Mouse (Mus musculus): Measurements from ENCODE around the gene Tmprss13. TPM values are rescaled to one million over a fixed set of nuclear protein-coding genes. Genes with fewer than 3 reads are reported as not detected.

The Tmprss13 gene
- polyA plus RNA-seq, 1 experiment = not detected

- peaks cover 6% of the 10 kb centered on the region for H3K27me3 ChIP-seq (ENCODE audit: control insufficient read depth, insufficient read depth, insufficient read length)
- no peaks in the 10 kb centered on the region for H3K79me2 ChIP-seq (ENCODE audit: control insufficient read depth, insufficient read depth)
- no peak overlapping the region for H3ac ChIP-seq (ENCODE audit: control insufficient read depth, insufficient read length, low read depth)
- no peak for TF ChIP-seq CTCF (IDR thresholded peaks at IDR 0.05; ENCODE audit: control insufficient read depth, insufficient read depth, insufficient read length)
- TF ChIP-seq MYOG (IDR thresholded peaks at IDR 0.05; ENCODE audit: control insufficient read depth, extremely low read depth, insufficient read length) = no peak
- no peak for TF ChIP-seq USF1 (IDR thresholded peaks at IDR 0.05; ENCODE audit: low read depth)
- no peak for TF ChIP-seq FOSL1 (IDR thresholded peaks at IDR 0.05; ENCODE audit: insufficient read depth, low read length, poor library complexity, severe bottlenecking)
- TF ChIP-seq MAX (IDR thresholded peaks at IDR 0.05) = no peak
- TF ChIP-seq MYOD1 (IDR thresholded peaks at IDR 0.05; ENCODE audit: control insufficient read depth, insufficient read length, low read depth) = no peak
- H3K4me3 ChIP-seq (ENCODE audit: insufficient read depth, poor library complexity, severe bottlenecking) = no peak overlapping the region
- H3K79me3 ChIP-seq (ENCODE audit: low read depth) = no peaks in the 10 kb centered on the region
- no peaks in the 10 kb centered on the region for H3K36me3 ChIP-seq (ENCODE audit: control insufficient read depth, insufficient read depth)
Measured at GRCm38 (mm10) chr9:45321465-45321864, 2.6 kb downstream of the Tmprss13 start.

GRCm38 (mm10) chr9:45321946-45322430, 3.1 kb downstream of the Tmprss13 start:
- H3K4me3 ChIP-seq (ENCODE audit: insufficient read depth, poor library complexity, severe bottlenecking) = no peak overlapping the region
- TF ChIP-seq USF1 (IDR thresholded peaks at IDR 0.05; ENCODE audit: low read depth) = no peak
- no peak for TF ChIP-seq CTCF (IDR thresholded peaks at IDR 0.05; ENCODE audit: control insufficient read depth, insufficient read depth, insufficient read length)
- no peak for TF ChIP-seq MAX (IDR thresholded peaks at IDR 0.05)
- TF ChIP-seq CEBPB (IDR thresholded peaks at IDR 0.05; ENCODE audit: low read depth) = no peak
- no peak for TF ChIP-seq MYOD1 (IDR thresholded peaks at IDR 0.05; ENCODE audit: control insufficient read depth, insufficient read length, low read depth)
- no peak for TF ChIP-seq MYOG (IDR thresholded peaks at IDR 0.05; ENCODE audit: control insufficient read depth, extremely low read depth, insufficient read length)
- TF ChIP-seq FOSL1 (IDR thresholded peaks at IDR 0.05; ENCODE audit: insufficient read depth, low read length, poor library complexity, severe bottlenecking) = no peak
- no peaks in the 10 kb centered on the region for H3K79me3 ChIP-seq (ENCODE audit: low read depth)
- H3K36me3 ChIP-seq (ENCODE audit: control insufficient read depth, insufficient read depth) = no peaks in the 10 kb centered on the region
- H3K79me2 ChIP-seq (ENCODE audit: control insufficient read depth, insufficient read depth) = no peaks in the 10 kb centered on the region
- no peak overlapping the region for H3ac ChIP-seq (ENCODE audit: control insufficient read depth, insufficient read length, low read depth)
- peaks cover 6% of the 10 kb centered on the region for H3K27me3 ChIP-seq (ENCODE audit: control insufficient read depth, insufficient read depth, insufficient read length)

- H3K4me3 ChIP-seq (ENCODE audit: insufficient read depth, poor library complexity, severe bottlenecking) = no peak overlapping the region
Measured at GRCm38 (mm10) chr9:45326390-45326789, 7.5 kb downstream of the Tmprss13 start.

GRCm38 (mm10) chr9:45328263-45328662, 9.4 kb downstream of the Tmprss13 start:
- Histone ChIP-seq H3K4me3 (ENCODE audit: insufficient read depth, poor library complexity, severe bottlenecking) (no peak overlapping the region), H3ac (ENCODE audit: control insufficient read depth, insufficient read length, low read depth) (no peak overlapping the region), H3K79me3 (ENCODE audit: low read depth) (no peaks in the 10 kb centered on the region), H3K79me2 (ENCODE audit: control insufficient read depth, insufficient read depth) (no peaks in the 10 kb centered on the region), H3K36me3 (ENCODE audit: control insufficient read depth, insufficient read depth) (no peaks in the 10 kb centered on the region), H3K27me3 (ENCODE audit: control insufficient read depth, insufficient read depth, insufficient read length) (peaks cover 7% of the 10 kb centered on the region)
- TF ChIP-seq FOSL1 (IDR thresholded peaks at IDR 0.05; ENCODE audit: insufficient read depth, low read length, poor library complexity, severe bottlenecking) (no peak), MYOD1 (IDR thresholded peaks at IDR 0.05; ENCODE audit: control insufficient read depth, insufficient read length, low read depth) (no peak), CTCF (IDR thresholded peaks at IDR 0.05; ENCODE audit: control insufficient read depth, insufficient read depth, insufficient read length) (no peak), USF1 (IDR thresholded peaks at IDR 0.05; ENCODE audit: low read depth) (no peak), MAX (IDR thresholded peaks at IDR 0.05) (no peak), CEBPB (IDR thresholded peaks at IDR 0.05; ENCODE audit: low read depth) (no peak), MYOG (IDR thresholded peaks at IDR 0.05; ENCODE audit: control insufficient read depth, extremely low read depth, insufficient read length) (no peak)

More at GRCm38 (mm10) chr9:45326390-45326789, 7.5 kb downstream of the Tmprss13 start:
- Histone ChIP-seq H3K79me3 (ENCODE audit: low read depth) (no peaks in the 10 kb centered on the region), H3K79me2 (ENCODE audit: control insufficient read depth, insufficient read depth) (no peaks in the 10 kb centered on the region), H3K36me3 (ENCODE audit: control insufficient read depth, insufficient read depth) (no peaks in the 10 kb centered on the region), H3K27me3 (ENCODE audit: control insufficient read depth, insufficient read depth, insufficient read length) (peaks cover 6% of the 10 kb centered on the region), H3ac (ENCODE audit: control insufficient read depth, insufficient read length, low read depth) (no peak overlapping the region)
- no peak for TF ChIP-seq MAX (IDR thresholded peaks at IDR 0.05)
- TF ChIP-seq MYOG (IDR thresholded peaks at IDR 0.05; ENCODE audit: control insufficient read depth, extremely low read depth, insufficient read length) = no peak
- TF ChIP-seq FOSL1 (IDR thresholded peaks at IDR 0.05; ENCODE audit: insufficient read depth, low read length, poor library complexity, severe bottlenecking) = no peak
- TF ChIP-seq USF1 (IDR thresholded peaks at IDR 0.05; ENCODE audit: low read depth) = no peak
- no peak for TF ChIP-seq CEBPB (IDR thresholded peaks at IDR 0.05; ENCODE audit: low read depth)
- TF ChIP-seq CTCF (IDR thresholded peaks at IDR 0.05; ENCODE audit: control insufficient read depth, insufficient read depth, insufficient read length) = no peak
- no peak for TF ChIP-seq MYOD1 (IDR thresholded peaks at IDR 0.05; ENCODE audit: control insufficient read depth, insufficient read length, low read depth)

- H3K4me3 ChIP-seq (ENCODE audit: insufficient read depth, poor library complexity, severe bottlenecking) = no peak overlapping the region
- H3K27me3 ChIP-seq (ENCODE audit: control insufficient read depth, insufficient read depth, insufficient read length) = peaks cover 7% of the 10 kb centered on the region
- no peaks in the 10 kb centered on the region for H3K79me3 ChIP-seq (ENCODE audit: low read depth)
- H3K79me2 ChIP-seq (ENCODE audit: control insufficient read depth, insufficient read depth) = no peaks in the 10 kb centered on the region
- no peak overlapping the region for H3ac ChIP-seq (ENCODE audit: control insufficient read depth, insufficient read length, low read depth)
- no peaks in the 10 kb centered on the region for H3K36me3 ChIP-seq (ENCODE audit: control insufficient read depth, insufficient read depth)
- TF ChIP-seq FOSL1 (IDR thresholded peaks at IDR 0.05; ENCODE audit: insufficient read depth, low read length, poor library complexity, severe bottlenecking) (no peak), CTCF (IDR thresholded peaks at IDR 0.05; ENCODE audit: control insufficient read depth, insufficient read depth, insufficient read length) (no peak), USF1 (IDR thresholded peaks at IDR 0.05; ENCODE audit: low read depth) (no peak), MYOD1 (IDR thresholded peaks at IDR 0.05; ENCODE audit: control insufficient read depth, insufficient read length, low read depth) (no peak), MYOG (IDR thresholded peaks at IDR 0.05; ENCODE audit: control insufficient read depth, extremely low read depth, insufficient read length) (no peak), MAX (IDR thresholded peaks at IDR 0.05) (no peak), CEBPB (IDR thresholded peaks at IDR 0.05; ENCODE audit: low read depth) (no peak)
Measured at GRCm38 (mm10) chr9:45329577-45329976, 10.7 kb downstream of the Tmprss13 start.
